Mouse (Mus musculus): Measurements from ENCODE around the gene Iqschfp.

Gene Iqschfp

DNA sequence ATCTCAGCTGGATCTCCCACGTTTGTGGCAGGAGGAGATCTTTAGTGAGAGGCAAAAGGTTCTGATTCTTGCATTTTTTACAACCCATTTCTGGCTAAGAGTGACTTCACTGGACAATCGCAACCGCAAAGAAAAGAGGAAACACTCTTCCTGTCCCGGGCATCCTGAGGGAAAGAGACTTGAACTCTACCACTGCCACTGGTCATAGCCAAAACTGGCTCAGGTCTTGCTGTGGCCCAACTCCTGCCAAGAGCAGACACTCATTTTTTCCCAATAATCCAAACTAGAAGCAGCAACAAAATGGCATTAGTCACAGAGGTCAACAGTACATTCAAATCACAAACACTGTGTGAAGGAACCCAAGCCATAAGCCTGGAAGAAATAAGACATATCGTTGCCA is 770.4 kb downstream of the Iqschfp start:
- DNase-seq, result peak; percentile 39

DNA sequence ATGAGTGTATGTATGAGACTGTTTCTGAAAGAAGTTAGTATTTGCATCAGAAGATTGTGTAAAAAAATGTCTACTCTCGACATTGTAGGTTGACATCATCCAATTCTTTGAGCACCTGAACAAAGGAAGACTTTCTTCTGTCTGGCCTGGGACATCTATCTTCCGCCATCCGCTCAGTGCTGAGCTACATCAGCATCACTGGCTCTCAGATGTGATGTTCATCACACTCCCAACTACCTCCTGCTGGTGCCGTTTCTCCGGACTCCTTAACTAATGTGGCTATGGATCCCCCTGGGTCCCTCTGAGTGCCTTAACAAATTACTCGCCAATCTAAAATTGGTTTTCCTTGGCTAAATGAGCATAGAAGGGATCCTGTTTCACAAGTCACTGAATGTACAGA is 772.3 kb downstream of the Iqschfp start:
- DNase-seq, result peak; percentile 67

DNA sequence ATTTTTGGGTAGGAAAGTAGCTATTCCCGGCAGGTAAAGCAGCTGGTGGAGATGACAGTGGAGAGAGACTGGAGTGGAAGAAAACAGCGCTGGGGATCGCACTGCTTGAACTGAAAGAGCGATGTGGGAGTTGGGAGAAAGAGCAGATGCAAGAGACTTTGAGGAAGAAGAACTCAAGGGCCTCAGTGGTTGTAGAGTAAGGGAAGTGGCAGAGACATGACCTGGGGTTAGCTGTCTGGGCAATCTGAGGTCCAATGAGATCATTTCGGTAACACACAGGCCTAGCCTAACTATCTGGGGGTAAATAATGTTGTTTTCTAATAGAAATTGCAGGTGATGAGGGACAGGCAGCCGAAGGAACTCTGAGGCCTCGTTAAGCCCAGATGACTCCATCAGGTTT is 774.3 kb downstream of the Iqschfp start:
- DNase-seq, result peak; percentile 72

DNA sequence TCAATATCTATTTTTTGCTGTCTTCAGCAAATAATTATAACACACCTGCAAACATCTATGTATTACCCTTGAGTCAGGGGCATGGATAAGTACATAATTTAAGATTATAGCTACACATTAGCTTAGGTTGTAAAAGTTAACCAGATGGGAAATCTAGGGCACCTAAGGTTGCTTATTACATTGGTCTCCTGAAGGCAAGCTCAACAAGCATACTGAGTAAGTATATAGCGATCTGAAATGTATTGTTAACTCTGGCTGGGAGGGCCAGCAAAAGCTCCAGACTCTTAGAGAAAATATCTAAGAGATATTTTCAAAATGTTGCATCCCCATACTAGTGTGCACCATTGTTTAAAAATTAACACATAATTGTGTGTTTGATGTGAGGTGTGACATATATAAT is 775.8 kb downstream of the Iqschfp start:
- no peak for DNase-seq

DNA sequence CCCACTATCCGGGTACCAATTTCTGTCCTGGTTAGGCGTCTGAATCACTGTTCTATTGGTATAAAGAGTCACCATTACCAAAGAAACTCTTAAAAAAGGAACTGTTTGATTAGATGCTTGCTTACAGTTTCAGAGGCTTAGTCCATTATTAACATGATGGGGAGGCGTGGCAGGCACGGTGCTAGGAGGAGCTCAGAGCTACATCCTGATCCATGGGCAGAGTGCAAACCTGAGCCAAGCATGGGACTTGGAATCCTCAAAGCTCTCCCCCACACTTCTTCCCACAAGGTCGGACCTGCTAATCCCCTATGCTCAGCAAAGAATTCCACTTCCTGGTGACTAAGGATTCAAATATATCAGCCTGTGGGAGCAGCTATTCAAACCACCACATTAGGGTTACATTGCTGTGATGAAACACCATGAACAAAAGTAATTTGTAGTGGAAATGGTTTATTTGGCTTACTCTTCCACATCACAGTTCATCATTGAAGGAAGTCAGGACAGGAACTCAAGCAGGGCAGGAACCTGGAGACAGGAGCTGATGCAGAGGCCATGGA is 777.5 kb downstream of the Iqschfp start:
- DNase-seq, result peak; percentile 4

DNA sequence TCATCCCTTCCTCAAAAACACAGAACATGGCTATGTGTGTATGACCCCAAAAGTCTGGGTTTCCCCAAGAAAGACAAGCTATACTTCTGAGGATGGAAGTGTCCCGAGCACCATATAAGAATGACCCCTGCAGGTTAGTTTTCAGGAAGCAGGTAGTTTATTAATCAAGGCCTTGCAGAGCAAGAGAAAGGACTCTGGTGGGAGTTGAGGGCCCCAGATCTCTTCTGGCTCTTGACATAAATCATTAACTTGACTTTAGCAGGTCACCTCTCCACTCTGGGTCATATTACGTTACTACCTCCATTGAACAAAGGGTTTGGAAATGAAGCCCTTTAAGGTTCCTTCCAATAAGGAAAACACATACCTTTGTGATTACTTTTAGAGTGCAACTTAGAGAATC is 782.7 kb downstream of the Iqschfp start:
- DNase-seq, result peak; percentile 4

DNA sequence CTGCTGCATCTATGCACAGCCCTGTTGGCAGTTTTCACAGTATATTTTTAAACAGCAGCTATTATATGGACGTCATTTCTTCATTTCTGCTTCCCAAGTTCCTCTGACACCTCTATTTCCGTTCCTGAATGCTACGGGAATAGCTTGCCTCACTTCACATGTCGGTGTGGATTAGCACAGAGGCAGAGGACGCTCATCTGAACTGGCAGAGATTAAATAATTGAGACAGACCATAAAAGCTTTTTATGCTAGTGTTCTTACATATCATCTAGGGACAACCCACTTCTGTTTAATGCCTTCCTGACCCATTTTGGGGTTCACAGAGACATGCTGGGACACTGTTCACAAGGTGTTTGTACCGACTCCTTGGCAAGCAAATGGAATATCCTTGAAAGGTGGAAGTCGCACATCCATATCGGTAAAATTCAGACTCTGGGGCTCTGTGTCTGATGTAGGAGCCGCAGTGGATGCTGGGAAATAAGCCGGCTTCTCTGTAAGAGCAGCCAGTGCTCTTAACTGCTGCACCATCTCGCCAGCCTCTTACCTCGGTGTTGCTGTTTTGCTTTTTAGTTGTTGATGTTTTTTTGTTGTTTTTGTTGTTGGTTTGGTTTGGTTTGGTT is 783.3 kb downstream of the Iqschfp start:
- DNase-seq, result peak; percentile 75

Data from heart, adult 11 months (tissue).